Mouse (Mus musculus) kidney, embryonic 14.5 days (tissue): Measurements from ENCODE around the gene Zkscan6. TPM values are rescaled to one million over a fixed set of nuclear protein-coding genes. Genes with fewer than 3 reads are reported as not detected.
A peak's percentile ranks its signal among the peaks of the same experiment; 100 is the strongest.

Experiments
- ATAC-seq: fragments of 200-750 bp; cut with Nextera tagmentation; 2 replicates; pipeline ENCODE4 v1.8.0; 2017; ENCODE audit warnings: moderate number of reproducible peaks, mild to moderate bottlenecking, moderate TSS enrichment, moderate library complexity; ENCODE audit not compliant: low FRiP score, low TSS enrichment
- H3K27ac ChIP-seq: fragments of 300-500 bp; sonication (generic); 2 replicates; pipeline ENCODE4 v1.5.1; 2014; ENCODE audit warnings: low read depth, mild to moderate bottlenecking, low read length, moderate library complexity, mixed read lengths
- H3K27me3 ChIP-seq: fragments of 300-500 bp; sonication (generic); 2 replicates; pipeline ENCODE4 v1.6.1; 2014; ENCODE audit warnings: mild to moderate bottlenecking, low read length; ENCODE audit not compliant: control insufficient read depth, insufficient read depth
- H3K36me3 ChIP-seq: fragments of 300-500 bp; sonication (generic); 2 replicates; pipeline ENCODE4 v1.6.1; 2014; ENCODE audit warnings: low read length, mixed read lengths; ENCODE audit not compliant: control insufficient read depth, insufficient read depth
- H3K4me1 ChIP-seq: fragments of 300-500 bp; sonication (generic); 2 replicates; pipeline ENCODE4 v1.6.1; 2014; ENCODE audit warnings: low read length, mixed read lengths; ENCODE audit not compliant: control insufficient read depth, insufficient read depth
- H3K4me2 ChIP-seq: fragments of 300-500 bp; sonication (generic); replicated peaks from 2 replicates; pipeline ENCODE4 v1.6.1; 2014; ENCODE audit warnings: low read depth, mild to moderate bottlenecking, low read length
- H3K4me3 ChIP-seq: fragments of 300-500 bp; sonication (generic); 2 replicates; pipeline ENCODE4 v1.5.1; 2014; ENCODE audit warnings: mild to moderate bottlenecking, low read length
- H3K9ac ChIP-seq: fragments of 300-500 bp; sonication (generic); 2 replicates; pipeline ENCODE4 v1.6.1; 2014; ENCODE audit warnings: low read depth, mild to moderate bottlenecking, low read length, moderate library complexity
- H3K9me3 ChIP-seq: fragments of 300-500 bp; sonication (generic); 2 replicates; pipeline ENCODE4 v1.6.1; 2016; ENCODE audit warnings: low read length; ENCODE audit not compliant: control insufficient read depth
- WGBS: fragments of 180-500 bp; shearing (Covaris S2); extraction: QIAGEN DNeasy Blood & Tissue Kit; methylation state at CpG from one replicate; pipeline ENCODE4 v1.1.7; 2014; 5-methylcytosine and 5-hydroxymethylcytosine counted together
- polyA plus RNA-seq: library from polyadenylated mRNA; unstranded; fragments of >200 nt; fragmentation: Nextera tagmentation; extraction: Ambion mirVana; gene quantifications from 2 replicates; pipeline ENCODE4 v1.2.1, GENCODE M21; 2014

Zkscan6 gene
- polyA plus RNA-seq, 1 experiment from 2014 or later, result 13.4 TPM

DNA sequence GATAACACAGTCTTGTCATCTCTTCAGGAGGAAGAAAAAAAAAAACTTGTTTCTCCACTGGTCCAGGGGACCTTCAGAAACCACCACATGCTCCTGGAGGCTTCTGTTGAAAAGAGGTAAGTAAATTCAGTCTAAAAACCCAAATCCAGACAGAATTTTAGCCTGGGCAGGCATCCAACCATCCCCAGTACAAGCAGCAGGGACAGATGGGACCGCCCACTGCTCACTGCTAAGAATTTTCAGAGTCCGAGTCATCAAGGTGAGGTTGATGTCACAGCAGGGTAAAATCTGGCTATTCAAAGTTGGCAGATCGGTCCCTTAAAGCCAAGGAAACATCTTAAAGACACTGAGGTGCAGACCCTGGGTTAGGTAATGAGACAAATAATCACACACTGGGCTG is 5.1 kb upstream of the Zkscan6 start:
- 57% methylated on average over 3 of the region's 3 CpGs for WGBS
- no peaks in the 10 kb centered on the region for H3K27me3 ChIP-seq
- no peak overlapping the region for H3K4me3 ChIP-seq
- H3K36me3 ChIP-seq, result no peaks in the 10 kb centered on the region
- no peak for ATAC-seq
- H3K4me1 ChIP-seq, result no peaks in the 10 kb centered on the region
- no peak overlapping the region for H3K4me2 ChIP-seq
- H3K9me3 ChIP-seq, result no peaks in the 10 kb centered on the region
- no peak overlapping the region for H3K27ac ChIP-seq
- H3K9ac ChIP-seq, result no peak overlapping the region

- H3K36me3 ChIP-seq, result no peaks in the 10 kb centered on the region
- WGBS, result 2% methylated on average over 20 of the region's 20 CpGs
- 0 out of 2 replicates have a peak overlapping the region, but pooled peaks have one; percentile 31 for H3K27ac ChIP-seq
Measured at GRCm38 (mm10) chr11:65806321-65806904, 562 bp upstream of the Zkscan6 start.

GRCm38 (mm10) chr11:65807601-65808000 is 626 bp downstream of the Zkscan6 start:
- Histone ChIP-seq H3K9ac (peak overlapping the region; percentile 79), H3K36me3 (no peaks in the 10 kb centered on the region), H3K4me2 (peak overlapping the region; percentile 79), H3K4me3 (peak overlapping the region; percentile 78), H3K9me3 (no peaks in the 10 kb centered on the region), H3K27me3 (no peaks in the 10 kb centered on the region), H3K27ac (no peak overlapping the region), H3K4me1 (0 out of 2 replicates have a peak, but pooled peaks cover 6% of the 10 kb centered on the region)
- WGBS, result 47% methylated on average over 7 of the region's 7 CpGs
- ATAC-seq, result no peak

More at GRCm38 (mm10) chr11:65806321-65806904, 562 bp upstream of the Zkscan6 start:
- peak overlapping the region; percentile 79 for H3K4me2 ChIP-seq
- no peaks in the 10 kb centered on the region for H3K9me3 ChIP-seq
- H3K4me3 ChIP-seq, result peak overlapping the region; percentile 78
- peak overlapping the region; percentile 79 for H3K9ac ChIP-seq
- no peaks in the 10 kb centered on the region for H3K27me3 ChIP-seq
- ATAC-seq, result peak; percentile 65; the same call in 1 of the 2 replicates
- H3K4me1 ChIP-seq, result 0 out of 2 replicates have a peak, but pooled peaks cover 6% of the 10 kb centered on the region

- no peaks in the 10 kb centered on the region for H3K9me3 ChIP-seq
- H3K36me3 ChIP-seq, result peaks cover 25% of the 10 kb centered on the region
- H3K4me2 ChIP-seq, result no peak overlapping the region
- no peak for ATAC-seq
- no peak overlapping the region for H3K9ac ChIP-seq
- no peaks in the 10 kb centered on the region for H3K27me3 ChIP-seq
- H3K4me3 ChIP-seq, result no peak overlapping the region
- no peak overlapping the region for H3K27ac ChIP-seq
- WGBS, result 52% methylated on average over 5 of the region's 5 CpGs
- 0 out of 2 replicates have a peak, but pooled peaks cover 6% of the 10 kb centered on the region for H3K4me1 ChIP-seq
Measured at GRCm38 (mm10) chr11:65812088-65812487, 5.1 kb downstream of the Zkscan6 start.

DNA sequence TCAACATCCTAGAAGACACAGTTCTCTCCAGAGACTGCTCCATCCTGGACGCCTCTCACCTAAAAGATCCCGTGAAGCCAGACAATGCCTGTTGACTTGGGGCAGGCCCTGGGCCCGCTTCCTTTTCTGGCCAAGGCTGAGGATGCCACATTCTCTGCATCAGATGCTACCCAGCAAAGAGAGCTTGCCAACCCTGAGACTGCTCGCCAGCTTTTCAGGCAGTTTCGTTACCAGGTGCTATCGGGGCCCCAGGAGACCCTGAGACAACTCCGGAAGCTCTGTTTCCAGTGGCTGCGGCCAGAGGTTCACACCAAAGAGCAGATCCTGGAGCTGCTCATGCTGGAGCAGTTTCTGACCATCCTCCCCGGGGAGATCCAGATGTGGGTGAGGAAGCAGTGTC is 7.4 kb downstream of the Zkscan6 start:
- H3K4me1 ChIP-seq, result no peaks in the 10 kb centered on the region
- peaks cover 34% of the 10 kb centered on the region for H3K36me3 ChIP-seq
- H3K4me3 ChIP-seq, result no peak overlapping the region
- no peak overlapping the region for H3K27ac ChIP-seq
- no peaks in the 10 kb centered on the region for H3K27me3 ChIP-seq
- H3K9ac ChIP-seq, result no peak overlapping the region
- WGBS, result 92% methylated on average over 9 of the region's 9 CpGs
- no peaks in the 10 kb centered on the region for H3K9me3 ChIP-seq
- no peak for ATAC-seq
- H3K4me2 ChIP-seq, result no peak overlapping the region

DNA sequence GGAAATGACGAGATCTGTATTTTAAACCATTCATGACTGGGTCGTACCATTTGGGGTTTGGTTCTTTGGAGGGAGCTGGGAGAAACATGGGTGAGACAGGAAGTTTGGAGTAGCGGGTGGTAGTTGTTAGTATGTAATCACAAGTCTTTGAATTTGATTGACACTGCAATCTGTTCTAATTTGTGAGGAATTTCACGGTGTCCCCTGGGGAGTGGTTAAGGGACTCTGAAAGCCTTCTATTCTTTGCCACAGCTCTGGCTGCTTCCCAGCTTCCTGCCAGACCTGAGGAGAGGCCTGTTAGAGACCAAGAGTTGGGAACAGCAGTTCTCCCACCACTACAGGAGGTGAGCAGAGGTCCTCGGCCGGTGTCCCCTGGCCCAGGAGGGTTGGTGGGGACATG is 9.3 kb downstream of the Zkscan6 start:
- 66% methylated on average over 6 of the region's 6 CpGs for WGBS

GRCm38 (mm10) chr11:65818193-65818592 is 11.2 kb downstream of the Zkscan6 start:
- H3K4me3 ChIP-seq, result no peak overlapping the region
- no peaks in the 10 kb centered on the region for H3K27me3 ChIP-seq
- H3K4me2 ChIP-seq, result no peak overlapping the region
- H3K36me3 ChIP-seq, result peaks cover 44% of the 10 kb centered on the region
- no peaks in the 10 kb centered on the region for H3K9me3 ChIP-seq
- no peaks in the 10 kb centered on the region for H3K4me1 ChIP-seq
- H3K9ac ChIP-seq, result no peak overlapping the region
- H3K27ac ChIP-seq, result no peak overlapping the region
- ATAC-seq, result no peak
- WGBS, result 73% methylated on average over 1 of the region's 1 CpGs

More for the DNA sequence above, 9.3 kb downstream of the Zkscan6 start:
- Histone ChIP-seq H3K4me2 (no peak overlapping the region), H3K27me3 (no peaks in the 10 kb centered on the region), H3K4me1 (no peaks in the 10 kb centered on the region), H3K27ac (no peak overlapping the region), H3K36me3 (peaks cover 34% of the 10 kb centered on the region), H3K4me3 (no peak overlapping the region), H3K9ac (no peak overlapping the region), H3K9me3 (no peaks in the 10 kb centered on the region)
- no peak for ATAC-seq

GRCm38 (mm10) chr11:65820280-65820679 is 13.3 kb downstream of the Zkscan6 start:
- H3K9me3 ChIP-seq, result no peaks in the 10 kb centered on the region
- ATAC-seq, result 0 out of 2 replicates have a peak, but pooled peaks have one; percentile 49
- WGBS, result 73% methylated on average over 5 of the region's 5 CpGs
- H3K9ac ChIP-seq, result no peak overlapping the region
- no peaks in the 10 kb centered on the region for H3K27me3 ChIP-seq
- H3K27ac ChIP-seq, result no peak overlapping the region
- no peaks in the 10 kb centered on the region for H3K4me1 ChIP-seq
- H3K4me2 ChIP-seq, result no peak overlapping the region
- peaks cover 38% of the 10 kb centered on the region for H3K36me3 ChIP-seq
- no peak overlapping the region for H3K4me3 ChIP-seq

DNA sequence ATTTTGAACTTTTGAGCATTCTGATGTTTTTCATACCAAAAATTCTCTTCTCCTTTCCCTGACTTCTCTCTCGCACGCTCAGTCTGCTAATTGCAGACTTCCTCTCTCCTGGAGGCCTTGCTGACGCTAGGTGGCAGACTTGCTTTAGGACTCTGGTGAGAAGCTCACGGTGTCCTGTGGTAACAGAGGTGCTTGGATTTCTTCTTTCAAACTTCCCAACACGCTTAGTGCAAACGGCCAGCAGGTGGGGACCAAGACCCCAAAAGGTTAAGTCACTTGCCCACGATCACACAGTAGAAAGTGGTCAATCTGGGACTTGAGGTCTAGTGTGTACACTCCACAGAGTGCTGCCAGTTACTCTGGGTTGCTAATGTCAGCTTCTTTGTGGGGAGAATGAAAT is 13.9 kb downstream of the Zkscan6 start:
- peak; percentile 72; the same call in 1 of the 2 replicates for ATAC-seq
- Histone ChIP-seq H3K36me3 (peaks cover 34% of the 10 kb centered on the region), H3K4me3 (no peak overlapping the region), H3K9me3 (no peaks in the 10 kb centered on the region), H3K4me2 (no peak overlapping the region), H3K4me1 (no peaks in the 10 kb centered on the region), H3K9ac (no peak overlapping the region), H3K27ac (no peak overlapping the region), H3K27me3 (no peaks in the 10 kb centered on the region)
- WGBS, result 7% methylated on average over 7 of the region's 7 CpGs
